Mouse (Mus musculus) intestine, embryonic 14.5 days (tissue): ENCODE measurements around the gene Sox8. TPM values are rescaled to one million over a fixed set of nuclear protein-coding genes. Genes with fewer than 3 reads are reported as not detected.

Experiments
- ATAC-seq: fragments of 200-750 bp; cut with Nextera tagmentation; replicated peaks from 2 replicates; pipeline ENCODE4 v1.8.0; 2017; ENCODE audit warnings: low read depth, moderate number of reproducible peaks, moderate TSS enrichment, moderate library complexity; ENCODE audit not compliant: low FRiP score, low TSS enrichment
- DNase-seq: peaks from one replicate; pipeline ENCODE4 v3.0.0-alpha.2; 2018; ENCODE audit warnings: low spot score
- H3K27ac ChIP-seq: fragments of 300-500 bp; sonication (generic); 2 replicates; pipeline ENCODE4 v1.5.1; 2014; ENCODE audit warnings: low read depth, mild to moderate bottlenecking, control low read depth
- H3K27me3 ChIP-seq: fragments of 300-500 bp; sonication (generic); replicated peaks from 2 replicates; pipeline ENCODE4 v1.6.1; 2014; ENCODE audit warnings: low read length, control low read depth; ENCODE audit not compliant: control insufficient read depth, insufficient read depth
- H3K36me3 ChIP-seq: fragments of 300-500 bp; sonication (generic); 2 replicates; pipeline ENCODE4 v1.6.1; 2014; ENCODE audit warnings: low read length, control low read depth; ENCODE audit not compliant: control insufficient read depth, insufficient read depth
- H3K4me1 ChIP-seq: fragments of 300-500 bp; sonication (generic); replicated peaks from 2 replicates; pipeline ENCODE4 v1.6.1; 2014; ENCODE audit warnings: low read length, control low read depth, mixed read lengths; ENCODE audit not compliant: control insufficient read depth, insufficient read depth
- H3K4me2 ChIP-seq: fragments of 300-500 bp; sonication (generic); 2 replicates; pipeline ENCODE4 v1.6.1; 2014; ENCODE audit warnings: low read length
- H3K4me3 ChIP-seq: fragments of 300-500 bp; sonication (generic); 2 replicates; pipeline ENCODE4 v1.5.1; 2014; ENCODE audit warnings: low read depth, low read length, control low read depth, mixed read lengths
- H3K9ac ChIP-seq: fragments of 300-500 bp; sonication (generic); 2 replicates; pipeline ENCODE4 v1.6.1; 2014; ENCODE audit warnings: mild to moderate bottlenecking, low read length
- H3K9me3 ChIP-seq: fragments of 300-500 bp; sonication (generic); 2 replicates; pipeline ENCODE4 v1.6.1; 2016; ENCODE audit warnings: low read length, control low read depth; ENCODE audit not compliant: control insufficient read depth
- WGBS: fragments of 180-500 bp; shearing (Covaris S2); extraction: QIAGEN DNeasy Blood & Tissue Kit; methylation state at CpG from one replicate; pipeline ENCODE4 v1.1.7; 2014; 5-methylcytosine and 5-hydroxymethylcytosine counted together
- polyA plus RNA-seq: library from polyadenylated mRNA; unstranded; fragments of >200 nt; fragmentation: Nextera tagmentation; extraction: Ambion mirVana; gene quantifications from 2 replicates; pipeline ENCODE4 v1.2.1, GENCODE M21; 2014

Gene Sox8
- polyA plus RNA-seq, 1 experiment from 2014 or later: 9.1 TPM

DNA sequence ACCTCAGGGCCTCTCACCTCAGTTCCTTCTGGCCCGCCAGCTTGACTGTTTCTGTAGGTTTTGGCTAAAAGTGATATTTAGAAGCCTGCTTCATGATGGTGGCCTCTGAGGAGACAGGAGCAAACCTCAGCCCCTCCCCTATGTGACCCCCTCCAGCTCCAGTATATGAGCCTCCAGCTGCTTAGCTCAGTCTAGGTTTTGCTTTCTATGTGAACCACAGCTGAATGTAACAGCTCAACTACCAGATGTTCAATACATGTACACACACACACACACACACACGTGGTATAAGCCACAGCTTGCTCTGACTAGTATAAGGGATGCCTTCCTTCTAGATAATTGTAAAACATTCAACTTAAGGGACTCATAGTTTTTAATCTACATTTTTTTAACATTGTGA lies 5.5 kb upstream of the Sox8 start:
- Histone ChIP-seq H3K36me3 (no peaks in the 10 kb centered on the region), H3K27me3 (no peaks in the 10 kb centered on the region), H3K9ac (no peak overlapping the region), H3K9me3 (no peaks in the 10 kb centered on the region), H3K4me1 (peaks cover 11% of the 10 kb centered on the region), H3K4me3 (no peak overlapping the region), H3K27ac (no peak overlapping the region), H3K4me2 (no peak overlapping the region)
- 63% methylated on average over 2 of the region's 2 CpGs for WGBS
- DNase-seq (no peak), ATAC-seq (no peak)

DNA sequence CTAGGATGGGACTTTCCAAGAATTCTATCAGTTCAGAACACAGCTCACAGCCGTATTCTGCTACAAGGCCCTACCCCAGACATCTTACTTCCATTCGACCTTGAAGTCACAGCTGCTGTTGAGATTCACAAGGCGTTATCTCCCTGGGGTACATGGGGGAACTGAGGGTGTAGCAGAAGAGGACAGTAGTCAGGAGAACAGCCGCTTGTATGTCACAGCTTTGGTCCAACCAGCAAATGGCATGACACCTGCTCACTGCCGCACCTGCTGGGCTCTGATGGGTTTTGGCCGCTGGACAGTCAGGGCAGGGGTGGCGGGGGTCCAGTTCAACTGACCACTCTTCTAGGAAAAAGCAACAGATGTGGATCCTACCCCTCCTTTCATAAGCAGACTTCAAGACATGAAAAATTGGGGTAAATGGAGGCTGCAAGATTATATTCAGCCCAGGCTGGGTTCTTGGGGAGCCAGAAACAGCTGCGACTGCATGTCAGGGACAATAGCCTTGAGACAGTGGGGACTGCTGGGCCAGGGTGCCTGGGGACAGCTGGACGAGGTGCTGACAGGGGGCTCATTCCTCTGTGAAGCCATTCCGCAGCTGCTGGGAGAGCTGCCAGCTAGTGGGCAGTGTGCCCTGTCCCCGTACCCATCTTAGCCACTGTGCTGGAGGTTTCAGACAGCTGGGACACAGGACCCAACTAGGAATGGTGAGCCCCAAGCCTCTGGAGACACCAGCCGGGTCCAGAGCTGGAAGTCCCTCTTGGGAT lies 4.9 kb upstream of the Sox8 start:
- Histone ChIP-seq H3K4me1 (peaks cover 11% of the 10 kb centered on the region), H3K36me3 (no peaks in the 10 kb centered on the region), H3K27me3 (no peaks in the 10 kb centered on the region), H3K4me2 (no peak overlapping the region), H3K4me3 (no peak overlapping the region), H3K9me3 (no peaks in the 10 kb centered on the region), H3K9ac (no peak overlapping the region), H3K27ac (no peak overlapping the region)
- ATAC-seq (no peak), DNase-seq (no peak)
- WGBS: 73% methylated on average over 12 of the region's 12 CpGs

DNA sequence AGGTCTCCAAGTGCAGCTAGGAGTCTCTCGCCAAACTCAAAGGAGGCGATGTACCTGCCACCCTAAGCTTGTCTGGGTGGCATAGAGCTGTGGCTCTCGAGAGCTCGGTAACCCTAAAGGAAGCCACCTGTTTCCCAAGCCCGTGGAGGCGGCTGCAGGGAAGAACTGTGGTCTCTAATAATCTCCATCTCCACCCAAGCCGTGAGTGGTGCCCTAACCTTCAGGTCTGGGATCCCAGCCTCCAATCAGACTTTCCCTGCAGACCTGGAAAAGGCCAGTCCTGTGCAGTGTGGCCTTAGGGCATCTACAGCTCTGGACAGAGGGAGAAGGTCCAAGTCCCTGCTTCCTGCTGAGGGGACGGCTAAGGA lies 951 bp upstream of the Sox8 start:
- no peaks in the 10 kb centered on the region for H3K36me3 ChIP-seq
- no peak overlapping the region for H3K27ac ChIP-seq
- ATAC-seq (no peak), DNase-seq (no peak)
- H3K9me3 ChIP-seq: no peaks in the 10 kb centered on the region
- peak overlapping the region; percentile 53 for H3K4me3 ChIP-seq
- H3K4me1 ChIP-seq: no peaks in the 10 kb centered on the region; the same call in none of the 2 replicates
- H3K4me2 ChIP-seq: peak overlapping the region; percentile 99
- H3K9ac ChIP-seq: peak overlapping the region; percentile 36
- H3K27me3 ChIP-seq: peaks cover 18% of the 10 kb centered on the region
- 3% methylated on average over 8 of the region's 8 CpGs for WGBS

DNA sequence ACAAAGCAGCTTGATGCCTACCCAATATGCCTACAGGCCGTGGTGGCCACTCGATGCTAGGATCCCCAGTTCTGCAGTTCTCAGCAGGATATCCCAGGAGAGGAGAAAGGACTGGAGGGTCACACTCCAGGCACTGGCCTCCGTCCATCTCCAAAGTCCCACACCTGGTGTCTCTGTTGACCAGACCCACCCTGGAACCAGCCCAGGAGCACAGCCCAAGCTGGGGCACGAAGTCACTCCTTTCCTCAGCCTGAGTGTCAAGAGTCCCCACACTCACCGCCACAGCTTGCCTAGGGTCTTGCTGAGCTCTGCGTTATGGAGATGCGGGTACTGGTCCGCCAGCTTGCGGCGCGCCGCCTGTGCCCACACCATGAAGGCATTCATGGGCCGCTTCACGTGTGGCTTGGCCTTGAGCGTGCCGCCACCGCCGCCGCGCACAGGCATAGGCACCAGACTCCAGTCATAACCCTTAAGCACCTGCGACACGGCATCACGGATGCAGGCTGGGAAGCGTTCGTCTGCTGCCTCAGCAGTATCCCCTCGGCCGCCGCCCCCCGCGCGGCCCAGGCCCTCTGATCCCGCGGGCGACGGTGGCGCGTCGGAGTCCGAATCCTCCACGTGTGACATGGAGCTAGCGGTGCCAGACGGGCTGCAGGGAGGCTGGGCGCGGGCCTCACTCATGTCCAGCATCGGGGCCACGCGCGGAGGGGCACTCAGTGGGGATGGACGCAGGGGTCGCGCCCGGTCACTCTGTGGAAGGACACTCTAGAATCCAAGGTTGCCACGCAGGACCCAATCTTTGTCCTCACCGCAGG lies 446 bp downstream of the Sox8 start:
- Histone ChIP-seq H3K4me2 (peak overlapping the region; percentile 99), H3K27ac (no peak overlapping the region), H3K4me1 (no peaks in the 10 kb centered on the region; the same call in none of the 2 replicates), H3K9me3 (no peaks in the 10 kb centered on the region), H3K9ac (peak overlapping the region; percentile 37), H3K4me3 (peak overlapping the region; percentile 53), H3K27me3 (peaks cover 18% of the 10 kb centered on the region), H3K36me3 (no peaks in the 10 kb centered on the region)
- DNase-seq (no peak), ATAC-seq (peak; percentile 30; the same call in 1 of the 2 replicates)
- WGBS: 4% methylated on average over 54 of the region's 54 CpGs

DNA sequence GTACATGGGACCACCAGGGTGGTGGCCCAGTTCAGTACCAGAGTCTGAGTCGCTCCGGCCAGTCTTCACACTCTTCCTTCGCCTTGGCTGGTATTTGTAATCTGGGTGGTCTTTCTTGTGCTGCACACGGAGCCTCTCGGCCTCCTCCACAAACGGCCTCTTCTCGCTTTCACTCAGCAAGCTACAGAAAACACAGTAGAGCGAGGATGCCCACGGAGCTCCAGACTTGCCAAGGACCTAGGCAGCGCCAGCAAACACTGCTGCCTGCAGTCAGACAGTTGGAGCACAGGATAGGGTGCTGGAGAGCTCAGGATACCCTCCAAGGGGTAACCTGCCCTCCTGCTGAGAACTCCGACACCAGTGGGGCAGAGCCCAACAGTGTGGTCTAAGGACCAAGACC lies 1.6 kb downstream of the Sox8 start:
- 73% methylated on average over 11 of the region's 11 CpGs for WGBS
- H3K4me3 ChIP-seq: peak overlapping the region; percentile 23

DNA sequence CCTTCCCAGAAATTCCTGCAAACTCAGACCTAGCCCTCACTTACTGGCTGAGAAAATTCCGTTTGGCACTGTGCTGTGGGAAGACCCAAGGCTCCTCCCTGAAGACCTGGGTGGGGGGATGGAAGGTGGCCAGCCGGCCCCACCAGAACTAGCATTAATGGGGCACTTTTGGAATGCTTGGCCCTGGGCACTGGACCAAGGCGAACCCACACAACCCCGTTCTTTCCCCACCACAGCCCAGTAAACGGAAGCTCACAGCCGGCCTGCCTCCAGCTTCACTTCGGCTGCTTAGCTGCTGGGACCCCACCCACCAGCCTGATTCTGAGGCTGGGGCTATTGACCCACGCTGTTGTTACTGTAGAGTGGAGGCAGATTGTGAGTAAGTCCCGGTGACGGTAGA lies 2.3 kb downstream of the Sox8 start:
- peak overlapping the region; percentile 23 for H3K4me3 ChIP-seq
- peaks cover 18% of the 10 kb centered on the region for H3K27me3 ChIP-seq
- H3K4me2 ChIP-seq: no peak overlapping the region
- H3K9me3 ChIP-seq: no peaks in the 10 kb centered on the region
- no peaks in the 10 kb centered on the region for H3K36me3 ChIP-seq
- no peak overlapping the region for H3K27ac ChIP-seq
- peaks cover 6% of the 10 kb centered on the region for H3K4me1 ChIP-seq
- H3K9ac ChIP-seq: no peak overlapping the region
- DNase-seq: no peak
- 54% methylated on average over 10 of the region's 10 CpGs for WGBS
- ATAC-seq: no peak

More for the DNA sequence above, 1.6 kb downstream of the Sox8 start:
- Histone ChIP-seq H3K27ac (no peak overlapping the region), H3K4me2 (0 out of 2 replicates have a peak overlapping the region, but pooled peaks have one; percentile 5), H3K27me3 (peaks cover 18% of the 10 kb centered on the region), H3K36me3 (no peaks in the 10 kb centered on the region), H3K4me1 (peaks cover 6% of the 10 kb centered on the region), H3K9ac (no peak overlapping the region), H3K9me3 (no peaks in the 10 kb centered on the region)
- ATAC-seq (no peak), DNase-seq (no peak)

DNA sequence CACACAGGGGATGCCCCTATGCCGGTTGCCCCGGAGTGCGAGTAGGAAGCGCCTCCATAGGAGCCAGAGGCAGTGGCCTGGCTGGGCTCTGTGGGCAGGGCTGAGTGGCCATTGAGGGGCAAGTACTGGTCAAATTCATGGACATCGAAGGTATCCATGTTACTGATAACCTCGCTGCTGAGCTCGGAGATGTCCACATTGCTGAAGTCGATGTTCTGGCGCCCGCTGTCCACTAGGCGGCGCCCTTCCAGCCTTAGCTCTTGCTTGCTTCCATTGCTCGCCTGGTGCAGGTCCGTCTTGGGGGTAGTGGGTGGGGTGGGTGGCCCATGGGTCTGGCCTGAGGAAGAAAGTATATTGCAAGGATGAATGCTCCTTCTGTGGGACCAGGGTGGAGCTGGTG lies 2.7 kb downstream of the Sox8 start:
- Histone ChIP-seq H3K4me2 (peak overlapping the region; percentile 20; the same call in 1 of the 2 replicates), H3K27me3 (peaks cover 18% of the 10 kb centered on the region), H3K9me3 (no peaks in the 10 kb centered on the region), H3K4me3 (no peak overlapping the region), H3K36me3 (no peaks in the 10 kb centered on the region), H3K9ac (no peak overlapping the region), H3K27ac (no peak overlapping the region), H3K4me1 (peaks cover 6% of the 10 kb centered on the region)
- ATAC-seq: no peak
- 30% methylated on average over 14 of the region's 14 CpGs for WGBS
- peak; percentile 84 for DNase-seq

DNA sequence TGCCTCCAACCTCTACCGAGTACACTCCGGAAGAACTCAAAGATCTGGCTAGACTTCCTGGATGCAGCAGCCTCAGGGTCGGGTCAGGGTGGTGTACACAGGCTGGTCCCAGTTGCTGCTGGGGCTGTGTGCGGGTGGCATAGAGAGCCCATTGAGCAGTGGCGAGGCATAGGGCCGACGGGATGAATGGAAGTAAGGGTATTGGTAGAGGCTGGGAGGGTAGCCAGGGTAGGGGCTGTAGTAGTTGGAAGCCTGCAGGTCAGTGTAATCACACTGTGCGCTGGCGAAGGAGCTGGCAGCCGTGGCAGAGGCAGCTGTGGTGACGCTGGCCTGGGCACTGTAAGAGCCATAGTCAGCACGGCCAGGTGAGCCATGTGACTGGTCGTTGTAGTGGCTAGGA lies 3.2 kb downstream of the Sox8 start:
- H3K4me2 ChIP-seq: peak overlapping the region; percentile 20; the same call in 1 of the 2 replicates
- WGBS: 77% methylated on average over 12 of the region's 13 CpGs
- no peak for ATAC-seq

More for the DNA sequence above, 3.2 kb downstream of the Sox8 start:
- Histone ChIP-seq H3K9ac (no peak overlapping the region), H3K9me3 (no peaks in the 10 kb centered on the region), H3K4me1 (peaks cover 6% of the 10 kb centered on the region), H3K36me3 (no peaks in the 10 kb centered on the region), H3K4me3 (no peak overlapping the region), H3K27ac (no peak overlapping the region), H3K27me3 (peaks cover 18% of the 10 kb centered on the region)
- DNase-seq: no peak
